Mouse (Mus musculus) monocyte, adult 5-6 weeks (primary cell): Measurements from ENCODE around the gene Edn2. TPM values are rescaled to one million over a fixed set of nuclear protein-coding genes. Genes with fewer than 3 reads are reported as not detected.

Source experiments
- ATAC-seq: fragments of 153-309, 156-312 bp; replicated peaks from 2 replicates; pipeline ENCODE4 v1.8.0; 2017; ENCODE audit warnings: mild to moderate bottlenecking; ENCODE audit not compliant: low TSS enrichment, insufficient number of reproducible peaks, severe bottlenecking, poor library complexity, low FRiP score
- total RNA-seq: library from RNA; stranded (forward); fragments of 200-1000, 200-491, 200-594 nt; gene quantifications from 3 replicates; pipeline ENCODE4 v1.2.3, GENCODE M21; 2017

The Edn2 gene
- total RNA-seq, 1 experiment from 2014 or later, result not detected

DNA sequence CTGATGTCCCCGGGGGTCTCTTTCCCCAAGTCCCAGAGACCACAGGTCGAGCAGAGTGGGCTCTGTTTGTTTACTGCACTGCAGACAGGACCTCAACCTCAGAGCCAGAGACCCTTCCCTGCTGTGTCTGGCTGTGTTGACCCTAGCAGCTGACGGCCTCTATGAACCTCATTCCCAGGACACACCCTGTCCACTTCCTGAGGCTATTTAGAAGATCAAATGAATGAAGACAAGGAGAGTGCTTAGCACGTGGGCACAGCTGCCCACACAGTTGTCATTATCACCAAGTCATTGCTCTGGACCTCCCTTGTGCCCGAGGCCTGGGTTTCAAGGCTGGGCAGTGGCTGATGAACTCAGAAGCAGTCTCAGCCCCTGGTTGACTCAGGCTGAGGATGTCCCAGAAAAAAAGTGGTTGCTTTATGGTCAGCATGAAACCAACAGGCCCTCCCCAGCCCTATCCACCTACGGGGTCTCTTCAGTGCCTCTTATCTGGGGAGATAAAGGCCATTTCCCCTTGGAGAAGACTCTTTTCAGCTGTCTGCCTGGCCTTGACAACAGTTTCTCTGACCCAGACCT, 10.6 kb upstream of the Edn2 start:
- no peak for ATAC-seq

DNA sequence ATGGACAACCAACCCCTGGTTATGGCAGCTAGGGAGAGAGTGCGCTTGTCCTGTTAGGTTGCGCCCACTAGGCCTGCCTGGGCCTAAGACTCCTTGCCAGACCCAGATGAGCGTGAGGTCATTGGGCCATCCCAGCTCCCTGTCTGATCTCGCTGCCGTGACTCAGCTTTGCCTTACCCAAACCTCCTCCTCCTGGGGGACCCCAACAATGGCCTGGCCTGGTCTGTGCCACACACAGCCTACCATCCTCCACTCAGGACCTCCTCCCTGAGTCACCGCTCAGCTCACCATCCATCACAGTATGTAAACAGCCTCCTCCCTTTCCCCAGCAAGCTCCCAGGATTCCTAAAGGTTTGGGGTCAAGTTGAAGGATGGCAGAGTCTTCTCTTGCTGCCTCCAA, 9.1 kb upstream of the Edn2 start:
- no peak for ATAC-seq

DNA sequence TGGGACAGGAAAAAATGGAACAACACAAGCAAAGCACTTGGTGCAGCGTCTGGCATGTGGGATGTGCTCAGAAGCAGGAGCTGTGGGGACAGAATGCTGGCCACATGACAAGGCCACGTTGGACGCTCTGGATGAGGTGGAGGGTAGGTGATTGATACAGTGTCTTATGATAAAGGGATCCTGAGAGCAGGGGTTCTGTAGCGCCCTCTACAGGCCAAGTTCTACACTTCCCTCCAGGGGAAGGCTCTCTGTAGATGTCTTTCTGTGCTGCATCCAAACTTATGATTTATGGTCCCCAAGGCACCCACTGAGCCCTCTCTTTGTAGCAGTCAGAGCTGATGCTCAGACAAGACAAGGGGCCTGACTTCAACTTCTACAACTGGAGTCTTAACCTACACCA, 8.4 kb upstream of the Edn2 start:
- no peak for ATAC-seq

DNA sequence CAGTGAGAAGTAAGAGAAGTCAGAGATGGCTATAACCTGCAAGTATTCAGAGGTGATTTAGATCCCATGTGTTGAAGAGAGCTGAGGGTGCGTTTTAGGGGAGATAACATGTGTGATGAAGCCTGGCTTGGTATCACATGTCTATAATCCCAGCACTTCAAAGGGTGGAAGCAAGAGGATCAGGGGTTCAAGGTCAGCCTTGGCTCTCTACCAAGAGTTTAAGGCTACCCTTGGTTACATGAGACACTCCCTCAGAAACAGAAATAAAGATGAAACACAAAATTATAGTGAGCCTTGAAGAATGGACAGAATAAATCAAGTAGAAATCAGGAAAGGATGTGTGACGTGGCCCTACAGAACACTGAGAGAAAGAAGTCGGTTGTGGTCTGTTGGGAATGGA, 7.3 kb upstream of the Edn2 start:
- ATAC-seq, result no peak

DNA sequence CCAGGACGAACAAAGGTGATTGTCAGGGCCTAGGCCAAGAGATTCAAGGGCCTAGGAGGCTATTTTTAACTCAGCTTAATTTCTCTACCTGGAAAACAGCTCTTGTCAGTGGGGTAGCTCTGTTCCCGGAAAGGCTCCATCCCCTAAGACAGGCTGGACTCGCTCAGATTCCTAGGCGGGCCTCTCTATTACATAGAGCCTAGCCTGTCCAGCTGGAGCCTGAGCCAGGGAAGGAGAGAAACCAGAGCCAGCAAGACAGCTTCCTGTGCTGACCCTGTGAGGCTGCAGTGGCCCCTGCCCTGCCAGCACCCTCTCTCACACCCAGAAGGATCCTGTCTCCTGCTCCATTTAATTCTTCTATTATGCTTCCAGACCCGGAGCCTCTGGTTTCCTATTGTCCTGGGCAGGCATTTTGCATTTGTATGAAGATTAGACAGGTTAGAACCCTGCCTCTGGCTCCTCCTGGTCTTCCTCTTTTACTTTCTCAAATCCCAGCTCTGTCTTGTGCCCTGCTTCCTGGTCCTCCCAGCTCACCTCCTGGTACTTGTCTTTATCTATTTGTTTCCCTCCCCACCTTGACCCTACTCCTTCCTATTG, 2.2 kb upstream of the Edn2 start:
- ATAC-seq, result no peak

DNA sequence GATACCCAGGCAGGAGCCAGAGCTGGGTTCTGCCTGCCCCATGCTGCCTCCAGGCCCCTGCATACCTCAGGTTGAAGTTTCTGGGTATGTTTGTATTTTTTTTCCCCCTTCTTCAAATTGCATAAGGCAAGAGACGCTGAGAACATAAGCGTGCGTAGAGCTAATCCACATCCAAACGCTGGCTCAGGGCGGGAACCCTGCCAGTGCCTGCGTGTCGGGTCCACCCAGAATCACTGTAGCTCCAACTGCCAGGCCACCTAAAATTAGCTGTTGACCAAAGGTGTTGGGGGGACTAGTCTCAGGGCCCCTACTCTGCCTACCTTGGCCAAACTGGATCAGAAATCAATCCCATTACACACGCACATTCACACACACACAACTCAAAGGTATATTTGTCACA, 1.6 kb downstream of the Edn2 start:
- ATAC-seq, result no peak

DNA sequence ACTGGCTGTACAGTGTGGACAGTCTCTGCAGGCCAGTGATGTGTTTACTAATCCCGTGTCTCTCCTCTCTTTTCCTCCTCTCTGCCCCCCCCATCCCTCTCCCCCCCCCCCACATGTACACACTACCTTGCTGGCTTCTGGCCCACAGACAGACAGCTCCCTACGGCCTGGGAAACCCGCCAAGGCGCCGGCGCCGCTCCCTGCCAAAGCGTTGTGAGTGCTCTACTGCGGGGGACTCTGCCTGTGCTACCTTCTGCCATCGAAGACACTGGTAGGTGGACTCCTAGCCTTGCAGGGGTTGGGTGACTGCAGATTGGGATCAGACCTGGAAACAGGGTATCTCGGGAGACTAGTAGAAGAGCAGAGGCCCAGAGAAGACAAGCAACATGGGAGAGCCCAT, 2.2 kb downstream of the Edn2 start:
- ATAC-seq, result no peak

DNA sequence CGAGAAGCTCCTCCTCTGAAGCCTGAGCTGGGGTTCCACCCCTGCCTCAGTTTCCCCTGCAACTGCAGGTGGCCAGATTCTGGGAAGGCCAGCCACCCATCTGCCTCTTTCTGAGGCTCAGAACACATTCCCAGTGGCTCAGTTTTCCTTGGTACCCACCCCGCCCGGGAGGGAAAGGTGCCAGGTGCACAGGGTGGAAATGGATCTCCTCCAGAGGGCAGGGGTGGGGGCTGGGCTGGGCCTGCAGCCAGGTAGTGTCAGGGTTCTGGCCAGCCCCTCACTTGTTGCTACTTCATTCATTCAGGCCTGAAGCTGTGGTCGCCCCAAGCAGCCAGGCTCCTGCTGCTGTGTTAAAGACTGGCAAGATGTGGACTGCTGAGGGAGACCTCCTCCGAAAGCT, 3.3 kb downstream of the Edn2 start:
- ATAC-seq, result no peak

DNA sequence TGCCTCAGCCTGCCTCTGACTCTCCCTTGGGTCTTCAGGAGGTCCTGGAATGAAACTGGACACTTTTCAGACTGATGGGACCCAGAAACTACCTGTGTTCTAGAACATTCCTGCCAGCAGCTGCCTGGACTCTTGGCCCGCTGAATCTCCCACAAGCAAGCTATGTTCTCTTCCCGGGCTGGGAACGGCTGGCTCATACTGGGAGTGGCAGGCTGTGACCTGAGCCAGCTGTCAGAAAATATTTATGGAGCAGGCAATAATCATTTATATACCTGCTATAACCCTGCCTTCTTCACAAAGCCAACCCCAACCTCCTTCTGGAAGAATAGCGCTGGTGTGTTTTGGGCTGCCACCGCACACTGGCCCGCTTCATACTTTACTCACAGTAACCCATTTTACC, 6.8 kb downstream of the Edn2 start:
- no peak for ATAC-seq

DNA sequence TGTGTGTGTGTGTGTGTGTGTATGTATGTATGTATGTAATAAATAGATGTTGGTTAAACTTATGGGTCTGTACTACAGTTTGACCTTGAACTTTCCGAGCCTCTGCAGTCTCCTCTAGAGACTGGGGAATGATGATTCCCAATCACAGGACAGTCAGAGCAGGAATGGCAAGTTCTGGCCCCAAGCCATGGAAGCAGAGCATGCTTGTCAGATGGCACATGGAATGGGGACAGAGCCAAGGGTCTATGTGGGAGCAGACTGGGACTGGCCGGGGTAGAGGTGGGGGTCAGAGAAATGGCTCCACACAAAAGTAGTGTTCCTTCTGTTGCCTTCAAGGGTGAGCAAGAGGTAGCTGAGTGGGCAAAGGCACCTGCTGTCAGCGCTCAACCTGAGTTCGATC, 7.3 kb downstream of the Edn2 start:
- ATAC-seq, result no peak

DNA sequence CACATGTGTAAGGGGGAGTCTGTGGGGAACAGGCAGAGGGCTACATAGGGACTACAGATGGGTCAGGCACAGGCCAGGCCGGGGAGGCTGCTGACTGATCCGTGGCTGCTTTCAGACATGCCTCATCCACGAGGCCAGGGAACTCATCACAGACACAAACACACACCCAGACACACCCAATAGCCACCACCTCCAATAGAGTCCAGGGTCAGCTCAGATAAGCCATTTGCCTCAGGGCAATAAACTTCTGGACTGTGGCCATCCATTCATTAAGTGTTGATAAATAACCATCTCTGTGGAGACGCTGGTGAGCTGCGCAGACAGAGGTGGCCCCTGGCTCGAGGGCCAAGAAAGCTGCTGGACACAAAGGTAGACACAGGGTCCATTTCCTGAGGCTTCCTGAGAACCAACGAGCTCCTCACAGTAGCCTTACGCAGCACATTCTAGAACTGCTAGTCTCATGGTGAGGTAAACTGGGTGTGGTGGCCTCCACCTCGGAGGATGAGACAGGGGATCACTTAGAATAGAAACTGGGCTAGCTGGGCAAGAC, 9.5 kb downstream of the Edn2 start:
- no peak for ATAC-seq

DNA sequence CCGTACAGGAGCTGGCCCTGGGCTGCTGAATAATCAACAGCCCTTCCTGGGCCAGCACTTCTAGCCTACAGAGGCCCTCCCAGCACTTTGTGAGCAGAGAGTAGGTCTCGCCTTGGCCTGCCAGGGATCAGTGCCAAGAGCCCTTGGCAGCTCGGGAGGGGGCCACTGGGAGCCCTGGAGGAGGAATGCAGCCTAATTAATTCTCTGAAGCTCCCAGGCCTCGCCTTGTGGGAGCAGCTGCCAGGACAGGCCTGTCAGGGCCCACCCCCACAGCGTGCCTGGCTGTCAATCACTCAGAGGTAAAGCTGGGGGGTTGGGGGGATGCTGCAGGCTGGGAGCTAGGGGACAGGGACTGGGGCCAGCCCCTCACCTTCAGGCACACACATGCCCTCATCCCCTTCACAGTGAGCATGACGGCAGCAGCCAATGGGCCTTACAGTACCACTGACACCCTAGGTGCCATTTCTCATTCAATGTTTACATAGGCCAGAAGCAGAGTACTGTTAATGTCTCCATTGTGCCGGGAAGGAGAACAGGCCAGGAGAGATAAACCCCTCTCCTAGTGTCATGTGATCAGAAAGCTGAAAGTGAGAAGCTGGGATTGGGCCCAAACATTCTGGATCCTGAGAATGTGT, 11.2 kb downstream of the Edn2 start:
- ATAC-seq, result no peak

DNA sequence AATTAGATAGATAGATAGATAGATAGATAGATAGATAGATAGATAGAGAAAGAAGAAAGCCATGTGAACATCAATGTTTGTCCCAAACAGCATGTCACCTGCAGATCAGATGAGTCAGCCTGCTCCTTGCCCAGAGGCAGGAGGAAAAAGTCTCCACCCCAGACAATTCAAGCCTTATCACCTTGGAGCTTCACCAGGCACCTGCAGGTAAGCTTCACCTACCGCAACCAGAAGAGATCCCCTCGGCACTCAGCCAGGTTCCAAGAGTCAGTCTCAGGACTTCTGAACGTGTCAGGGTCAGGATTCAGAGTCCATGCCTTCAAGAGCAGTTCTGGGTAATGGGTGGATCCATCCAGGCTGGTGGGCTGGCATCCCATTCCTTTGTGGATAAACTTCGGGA, 18.1 kb downstream of the Edn2 start:
- ATAC-seq, result no peak

DNA sequence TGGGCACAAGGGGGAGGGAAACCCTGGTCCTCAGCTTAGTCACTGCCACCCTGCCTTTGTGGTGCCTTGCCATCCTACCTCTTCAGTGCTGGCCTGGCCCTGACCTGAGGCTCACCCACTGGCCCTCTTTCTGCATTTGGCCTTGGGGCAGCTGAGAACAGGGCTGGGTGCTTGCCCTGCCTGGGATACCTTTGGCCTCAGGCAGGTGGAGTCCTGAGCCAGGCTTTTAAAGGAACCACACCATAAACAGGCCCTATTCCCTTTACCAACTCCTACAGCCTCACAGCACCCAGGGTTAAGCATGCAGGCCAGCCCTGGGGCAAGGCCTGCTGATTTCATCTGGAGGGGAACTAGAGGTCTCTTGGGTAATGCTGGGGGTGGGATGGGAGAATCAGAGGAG, 19.5 kb downstream of the Edn2 start:
- no peak; the same call in 1 of the 2 replicates for ATAC-seq

DNA sequence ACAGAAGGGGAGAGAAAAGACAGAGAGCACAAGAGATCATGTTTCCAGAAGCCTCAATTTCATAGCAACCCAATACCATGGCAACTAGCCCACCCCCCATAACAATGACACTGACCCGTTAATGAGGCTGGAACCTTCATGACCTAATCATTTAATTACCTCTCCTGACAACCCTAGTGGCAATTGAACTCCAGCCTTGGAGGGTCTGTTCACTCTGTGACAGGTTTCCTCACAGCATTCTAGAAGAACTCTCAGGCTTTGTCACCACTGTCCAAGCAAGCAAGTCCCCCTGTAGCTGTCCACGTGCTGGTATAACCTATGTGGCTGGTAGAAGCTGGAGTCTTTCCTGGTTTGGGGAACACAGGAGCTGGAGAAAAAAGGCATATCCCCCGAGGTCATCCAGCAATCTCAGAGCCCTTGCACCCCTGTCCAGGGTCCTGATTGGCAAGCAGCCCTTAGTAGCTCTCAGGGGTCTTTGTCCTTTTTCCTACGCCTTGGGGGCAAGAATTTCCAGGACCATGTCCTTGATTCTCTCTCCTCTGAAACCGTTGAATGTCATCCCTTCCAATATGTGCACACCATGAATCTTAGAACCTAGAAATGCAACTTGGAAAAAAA, 23.5 kb downstream of the Edn2 start:
- no peak for ATAC-seq

DNA sequence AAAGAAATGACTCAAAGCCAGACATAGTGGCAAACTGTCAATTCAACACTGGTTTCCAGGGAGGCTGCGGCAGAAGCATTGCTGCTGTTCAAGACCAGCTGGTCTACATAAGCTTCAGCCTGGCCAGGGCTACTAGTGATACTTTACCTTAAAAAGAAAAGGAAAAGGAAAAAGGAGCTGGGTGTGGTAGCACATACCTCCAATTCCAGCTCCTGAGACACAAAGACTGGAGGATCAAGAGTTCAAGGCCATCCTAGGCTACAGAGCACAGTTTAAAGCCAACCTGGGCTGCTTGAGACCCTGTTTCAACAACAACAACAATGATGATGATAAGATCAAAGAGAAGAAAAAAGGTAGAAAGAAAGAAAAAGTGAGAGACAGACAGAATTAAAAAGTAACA, 25.4 kb downstream of the Edn2 start:
- no peak for ATAC-seq

DNA sequence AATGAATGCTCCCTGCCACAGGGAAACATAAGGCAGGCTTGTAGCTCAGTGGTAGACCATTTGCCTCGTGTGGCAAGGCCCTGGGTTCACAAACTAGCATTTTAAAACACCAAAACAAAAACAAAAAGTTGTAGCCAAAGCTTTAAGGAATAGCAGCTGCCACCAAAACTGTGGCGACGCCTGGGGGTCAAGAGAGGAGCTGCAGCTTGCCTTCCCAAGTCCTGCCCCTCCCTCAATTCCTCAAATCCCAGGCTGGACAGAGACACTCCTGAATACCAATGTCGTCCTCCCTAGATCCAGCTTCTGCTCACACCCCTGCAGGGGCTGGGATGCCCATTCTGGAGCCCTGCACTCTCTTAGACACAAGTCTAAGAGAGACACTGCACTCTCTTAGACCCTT, 25.9 kb downstream of the Edn2 start:
- ATAC-seq, result no peak

DNA sequence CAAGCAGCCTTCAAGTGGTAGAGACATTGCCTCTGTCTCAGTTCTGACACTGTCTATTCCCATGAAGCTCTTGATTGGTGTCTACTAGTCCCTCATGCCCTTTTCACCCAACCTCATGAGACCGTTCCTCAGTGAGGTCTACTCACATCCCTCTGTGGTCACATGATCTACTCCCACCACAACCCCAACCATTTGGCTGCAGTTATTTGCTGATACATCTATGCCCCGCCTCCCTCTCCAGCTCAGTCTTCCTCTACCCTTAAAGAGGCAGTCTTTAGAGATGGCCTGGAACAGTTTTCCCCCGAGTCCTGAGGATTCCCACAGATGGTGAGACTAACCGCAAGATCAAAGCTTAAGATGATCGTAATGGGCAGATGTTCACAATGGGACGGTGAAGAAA, 27.2 kb downstream of the Edn2 start:
- no peak for ATAC-seq

DNA sequence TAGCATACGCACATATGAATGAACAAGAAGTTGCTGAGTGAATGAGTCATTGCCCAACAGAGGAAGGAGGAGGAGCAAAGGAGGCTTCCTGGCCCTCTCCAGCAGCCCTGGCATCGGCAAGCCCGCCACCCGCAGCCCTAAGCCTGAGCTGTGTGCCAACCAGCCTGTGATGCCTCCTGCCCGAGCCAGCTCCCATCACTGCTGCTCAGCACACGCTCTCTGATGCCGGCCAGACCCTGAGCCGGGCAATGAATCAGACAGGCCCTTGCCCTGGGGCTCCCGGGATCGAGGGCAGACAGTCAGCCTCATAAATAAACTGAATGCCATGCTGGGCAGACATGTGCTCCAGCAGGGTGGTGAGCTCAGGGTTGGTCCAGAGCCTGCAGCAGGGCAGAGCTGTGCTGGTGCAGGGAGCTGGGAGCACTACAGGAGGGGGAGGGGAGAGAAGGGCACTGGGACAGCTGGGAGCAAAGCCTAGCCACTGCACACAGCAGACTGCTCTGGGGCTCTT, 27.7 kb downstream of the Edn2 start:
- ATAC-seq, result no peak

DNA sequence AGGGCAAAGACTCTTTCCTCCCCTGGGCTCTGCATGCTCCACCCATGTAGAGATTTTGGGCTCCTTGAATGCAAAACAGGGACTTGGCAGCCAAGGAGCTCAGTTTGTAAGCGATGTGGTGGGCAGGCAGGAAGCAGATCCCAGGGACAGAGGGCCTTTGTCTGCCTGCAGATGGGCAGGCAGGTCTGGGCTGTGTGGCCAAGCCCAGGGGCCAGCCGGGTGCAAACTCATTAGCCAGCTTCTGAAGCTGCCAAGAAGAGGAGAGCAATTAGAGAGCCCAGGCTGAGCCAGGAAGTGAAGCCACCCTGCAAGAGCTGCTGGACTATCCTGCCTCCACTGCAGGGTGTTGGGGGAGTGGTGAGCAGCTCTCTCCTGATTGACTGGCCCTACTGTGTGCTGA, 28.9 kb downstream of the Edn2 start:
- no peak for ATAC-seq
